Mouse (Mus musculus) spleen, adult 2 months (tissue): ENCODE measurements around the gene Mob1b.

ENCODE experiments used
- CTCF ChIP-seq: fragments of 200-500 bp; IDR thresholded peaks from 2 replicates; pipeline ENCODE4 v1.5.1; 2011; ENCODE audit warnings: mild to moderate bottlenecking, inconsistent platforms; ENCODE audit not compliant: insufficient read depth, insufficient read length, insufficient replicate concordance; ENCODE audit errors: extremely low read depth
- POLR2A ChIP-seq: fragments of 200-500 bp; IDR thresholded peaks from 2 replicates; pipeline ENCODE4 v1.6.1; 2011; ENCODE audit warnings: low read depth, low read length, inconsistent platforms

DNA sequence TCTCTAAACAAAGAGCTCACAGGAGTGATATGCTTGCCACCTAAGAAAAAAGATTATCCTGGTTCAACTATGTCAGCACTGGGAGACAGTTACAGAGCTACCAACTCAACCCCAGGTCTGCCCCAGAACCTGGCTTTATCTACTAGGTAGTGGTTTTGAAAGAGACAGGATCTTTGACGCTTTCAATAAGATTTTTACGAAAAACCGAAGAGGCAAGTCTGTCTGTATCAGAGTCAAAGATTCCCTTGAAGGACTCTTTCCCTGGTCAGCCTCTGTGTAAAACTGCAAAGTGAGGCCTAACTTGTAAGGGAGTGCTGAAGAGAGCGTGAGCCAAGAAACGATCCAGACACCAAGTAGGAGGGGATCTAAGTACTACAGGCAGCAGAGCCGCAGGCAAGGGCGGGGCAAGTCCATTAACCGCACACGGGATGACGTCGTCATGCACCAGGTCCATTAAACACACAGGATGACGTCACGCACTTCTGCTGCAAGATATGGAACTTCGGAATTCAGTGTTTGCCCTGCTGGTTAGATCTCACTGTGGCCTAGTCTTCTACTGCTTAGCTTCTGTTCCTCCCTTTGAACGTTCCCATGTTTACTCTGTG, 32.0 kb upstream of the Mob1b start:
- no peak for TF ChIP-seq CTCF
- TF ChIP-seq POLR2A = no peak
